Mouse (Mus musculus) embryonic facial prominence, embryonic 12.5 days (tissue): ENCODE measurements around the gene Bbox1. TPM values are rescaled to one million over a fixed set of nuclear protein-coding genes. Genes with fewer than 3 reads are reported as not detected.

Experiments used
- ATAC-seq: fragments of 200-750 bp; cut with Nextera tagmentation; 2 replicates; pipeline ENCODE4 v1.8.0; 2017; ENCODE audit not compliant: insufficient number of reproducible peaks, insufficient read depth, low FRiP score, low TSS enrichment
- H3K27ac ChIP-seq: fragments of 300-500 bp; sonication (generic); 2 replicates; pipeline ENCODE4 v1.5.1; 2016; ENCODE audit warnings: mild to moderate bottlenecking
- H3K27me3 ChIP-seq: fragments of 300-500 bp; sonication (generic); 2 replicates; pipeline ENCODE4 v1.6.1; 2016; ENCODE audit warnings: mild to moderate bottlenecking, moderate library complexity
- H3K36me3 ChIP-seq: fragments of 300-500 bp; sonication (generic); 2 replicates; pipeline ENCODE4 v1.6.1; 2016; ENCODE audit warnings: mild to moderate bottlenecking
- H3K4me1 ChIP-seq: fragments of 300-500 bp; sonication (generic); 2 replicates; pipeline ENCODE4 v1.6.1; 2016
- H3K4me2 ChIP-seq: fragments of 300-500 bp; sonication (generic); replicated peaks from 2 replicates; pipeline ENCODE4 v1.6.1; 2016; ENCODE audit warnings: mild to moderate bottlenecking, moderate library complexity
- H3K4me3 ChIP-seq: fragments of 300-500 bp; sonication (generic); 2 replicates; pipeline ENCODE4 v1.5.1; 2016; ENCODE audit warnings: mild to moderate bottlenecking
- H3K9ac ChIP-seq: fragments of 300-500 bp; sonication (generic); 2 replicates; pipeline ENCODE4 v1.6.1; 2016; ENCODE audit warnings: mild to moderate bottlenecking, moderate library complexity
- H3K9me3 ChIP-seq: fragments of 300-500 bp; sonication (generic); 2 replicates; pipeline ENCODE4 v1.6.1; 2016; ENCODE audit warnings: mild to moderate bottlenecking, moderate library complexity
- WGBS: fragments of 180-500 bp; shearing (Covaris S2); methylation state at CpG from one replicate; pipeline ENCODE4 v1.1.7; 2016; 5-methylcytosine and 5-hydroxymethylcytosine counted together
- polyA plus RNA-seq: library from polyadenylated mRNA; unstranded; fragments of >200 nt; fragmentation: Nextera tagmentation; extraction: Ambion mirVana; gene quantifications from 2 replicates; pipeline ENCODE4 v1.2.1, GENCODE M21; 2016

The Bbox1 gene
- 0.23 and 0.32 TPM in 2 replicates for polyA plus RNA-seq

DNA sequence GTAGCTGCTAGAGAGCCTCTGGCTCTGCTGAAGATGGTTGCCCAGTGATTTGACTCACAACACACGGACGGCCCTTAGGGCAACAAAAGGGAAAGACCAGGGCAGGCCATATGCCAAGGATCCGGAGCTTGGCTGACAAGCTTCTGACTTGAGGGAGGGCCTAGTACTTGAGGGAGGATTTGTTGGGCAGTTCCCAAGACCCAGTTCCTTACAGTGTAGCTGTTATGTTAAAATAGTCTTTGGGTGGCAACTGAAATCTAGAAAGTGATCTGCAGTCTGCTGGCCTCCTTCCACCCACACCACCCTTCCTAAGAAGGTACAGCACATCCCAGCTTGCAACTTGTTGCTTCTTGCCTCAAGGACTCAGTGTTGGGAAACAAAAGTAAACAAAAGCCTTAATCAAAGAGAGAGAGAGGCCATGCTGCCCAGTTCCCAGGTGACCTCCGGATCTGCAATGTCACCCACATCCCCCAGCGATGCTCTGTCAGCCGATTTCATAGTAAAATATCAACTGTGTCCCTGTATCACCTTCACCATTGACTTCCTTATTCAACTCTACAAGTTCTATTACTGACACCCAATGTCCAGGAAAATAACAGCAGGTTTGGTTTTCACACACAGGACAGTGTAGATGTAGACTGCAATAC lies at the start of gene Bbox1:
TSS of gene Bbox1 (minus strand) at position 52 of the 647 bp plus-strand sequence.
- H3K36me3 ChIP-seq = no peaks in the 10 kb centered on the region
- H3K9ac ChIP-seq = no peak within 1 kb of the TSS
- no peaks in the 10 kb centered on the region for H3K9me3 ChIP-seq
- H3K4me2 ChIP-seq = no peak within 1 kb of the TSS
- H3K4me3 ChIP-seq = no peak within 1 kb of the TSS
- ATAC-seq = no peak
- no peak within 1 kb of the TSS; the same call in 1 of the 2 replicates for H3K27ac ChIP-seq
- H3K4me1 ChIP-seq = no peaks in the 10 kb centered on the region
- 80% methylated on average over 6 of the region's 6 CpGs for WGBS
- H3K27me3 ChIP-seq = no peaks in the 10 kb centered on the region

DNA sequence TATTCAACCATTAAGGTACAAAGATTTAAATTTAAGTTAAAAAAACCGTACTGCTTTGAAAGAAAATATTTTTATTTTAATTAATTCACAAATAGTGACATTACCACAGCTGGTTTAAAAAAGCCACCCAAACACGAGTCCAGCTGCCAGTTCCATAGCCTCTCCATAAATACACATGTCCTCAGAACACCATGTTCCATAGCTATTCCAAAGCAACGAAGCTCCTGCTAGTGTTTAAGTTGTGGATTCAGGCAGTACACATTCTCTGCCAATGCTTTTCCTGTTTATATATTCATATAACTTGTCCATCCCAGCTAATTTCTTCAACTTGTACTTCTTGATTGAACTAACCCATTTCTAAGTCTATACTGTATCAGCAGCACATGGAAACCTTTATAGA lies 49.5 kb upstream of the Bbox1 start:
- ATAC-seq = no peak
- Histone ChIP-seq H3K9me3 (no peaks in the 10 kb centered on the region), H3K27me3 (peaks cover 4% of the 10 kb centered on the region; the same call in 1 of the 2 replicates), H3K4me3 (no peak overlapping the region), H3K9ac (no peak overlapping the region), H3K4me2 (no peak overlapping the region), H3K36me3 (no peaks in the 10 kb centered on the region), H3K4me1 (peaks cover 5% of the 10 kb centered on the region), H3K27ac (peak overlapping the region; percentile 9; the same call in 1 of the 2 replicates)
- 73% methylated on average over 3 of the region's 3 CpGs for WGBS

DNA sequence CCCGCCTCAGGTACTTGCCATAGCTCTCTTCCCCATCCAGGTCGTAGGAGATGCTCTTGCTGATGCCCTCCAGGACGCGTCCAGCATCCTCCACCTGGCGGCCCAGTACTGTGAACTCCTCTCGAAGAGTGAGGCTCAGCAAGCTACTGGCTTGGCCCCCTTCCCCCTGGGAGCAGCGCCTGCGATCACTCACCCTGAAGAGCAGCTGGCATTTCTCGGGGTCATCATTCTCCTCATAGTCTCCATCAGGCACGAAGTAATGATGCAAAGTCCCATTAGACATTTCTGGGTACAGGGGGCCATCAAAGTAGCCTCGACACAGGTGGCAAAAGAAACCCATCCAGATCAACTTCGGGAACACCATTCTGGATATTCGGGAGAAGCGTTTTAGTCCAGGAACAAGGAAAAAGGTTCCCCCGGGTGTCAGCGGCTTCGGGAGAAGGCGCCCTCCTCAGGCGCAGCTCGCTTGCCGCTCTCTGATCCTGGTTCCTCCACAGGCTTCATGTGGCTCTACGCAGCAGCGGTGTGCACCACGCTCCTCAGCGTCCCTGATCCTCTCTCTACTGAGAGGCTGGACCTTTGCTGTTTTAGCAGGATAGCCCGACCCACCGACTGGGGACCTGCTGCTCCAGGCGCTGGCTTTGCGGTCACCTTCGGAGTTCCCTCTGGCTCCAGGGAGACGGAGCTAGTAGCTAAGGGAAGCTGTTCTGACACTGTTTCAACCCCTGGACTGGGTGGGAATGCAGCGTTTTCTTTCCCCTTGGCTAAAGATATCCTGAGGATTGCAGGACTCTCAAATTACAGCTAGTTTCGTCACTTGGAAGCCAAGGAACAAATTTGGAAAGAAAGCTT lies 48.3 kb upstream of the Bbox1 start, which contains the start of gene Fibin:
TSS of gene Fibin (minus strand) at position 752 of the 852 bp plus-strand sequence.
- H3K27me3 ChIP-seq = peaks cover 4% of the 10 kb centered on the region; the same call in 1 of the 2 replicates
- H3K4me3 ChIP-seq = peak within 1 kb of the TSS; percentile 55
- peak; percentile 87 for ATAC-seq
- H3K9ac ChIP-seq = peak within 1 kb of the TSS; percentile 66
- peaks cover 5% of the 10 kb centered on the region for H3K4me1 ChIP-seq
- H3K4me2 ChIP-seq = peak within 1 kb of the TSS; percentile 70
- WGBS = under 1% methylated on average over 33 of the region's 33 CpGs
- H3K36me3 ChIP-seq = no peaks in the 10 kb centered on the region
- H3K9me3 ChIP-seq = no peaks in the 10 kb centered on the region
- peak within 1 kb of the TSS; percentile 85 for H3K27ac ChIP-seq

DNA sequence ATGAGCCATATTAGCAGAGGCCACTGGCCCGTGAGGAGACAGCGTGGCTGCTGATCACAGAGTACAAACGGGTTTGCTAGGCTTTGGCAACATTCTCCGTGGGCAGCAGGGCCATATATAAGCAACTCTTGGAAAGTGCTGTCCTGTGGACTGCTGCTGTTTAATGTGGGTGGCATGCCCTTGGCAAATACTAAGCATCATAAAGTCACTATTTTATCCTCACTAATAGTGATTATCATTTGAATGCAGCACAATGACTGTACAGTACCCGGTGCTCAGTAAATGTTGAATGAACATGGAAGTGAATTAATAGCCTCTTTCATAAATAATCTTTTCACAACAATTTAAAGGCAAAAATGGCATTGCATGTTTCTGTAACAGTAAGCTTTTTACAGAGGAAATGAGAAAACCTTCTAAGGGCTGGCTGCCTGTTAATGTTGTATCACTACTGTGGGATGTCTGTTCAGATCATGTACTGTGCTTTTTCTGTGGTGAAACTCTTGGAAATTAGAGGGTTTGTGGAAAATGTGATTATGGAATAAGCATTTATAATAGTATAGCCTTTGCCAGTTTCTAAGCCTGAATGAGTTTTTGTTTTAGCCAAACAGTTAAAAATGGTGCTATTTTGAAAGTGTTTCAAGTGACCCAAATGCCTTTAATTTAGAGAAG lies 39.1 kb upstream of the Bbox1 start:
- Histone ChIP-seq H3K9me3 (no peaks in the 10 kb centered on the region), H3K36me3 (no peaks in the 10 kb centered on the region), H3K27ac (no peak overlapping the region), H3K9ac (no peak overlapping the region), H3K4me2 (no peak overlapping the region), H3K4me1 (no peaks in the 10 kb centered on the region), H3K27me3 (no peaks in the 10 kb centered on the region), H3K4me3 (no peak overlapping the region)
- WGBS = 88% methylated on average over 5 of the region's 5 CpGs
- no peak for ATAC-seq

DNA sequence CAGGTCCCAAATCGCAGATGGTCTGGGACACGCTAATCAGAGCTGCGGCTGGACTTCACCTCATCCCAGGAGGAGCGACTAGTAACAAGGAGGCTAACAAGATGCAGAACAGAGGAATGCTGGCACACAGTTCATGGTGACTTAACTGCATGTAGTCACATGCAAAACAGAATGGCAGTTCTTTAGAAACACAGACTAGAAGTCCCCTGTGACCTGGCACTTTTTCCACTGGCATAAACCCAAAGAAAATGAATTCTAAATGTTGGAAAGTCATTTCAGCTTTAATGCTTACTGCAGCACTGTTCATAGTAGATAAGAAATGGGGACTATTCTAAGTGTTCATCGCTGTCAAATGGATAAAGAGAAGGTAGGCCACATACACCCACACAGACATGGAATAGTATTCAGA lies 37.5 kb upstream of the Bbox1 start:
- H3K9ac ChIP-seq = no peak overlapping the region
- H3K9me3 ChIP-seq = no peaks in the 10 kb centered on the region
- WGBS = 39% methylated on average over 5 of the region's 5 CpGs
- ATAC-seq = no peak
- H3K4me3 ChIP-seq = no peak overlapping the region
- H3K4me1 ChIP-seq = no peaks in the 10 kb centered on the region
- H3K4me2 ChIP-seq = no peak overlapping the region
- no peaks in the 10 kb centered on the region for H3K27me3 ChIP-seq
- no peaks in the 10 kb centered on the region for H3K36me3 ChIP-seq
- no peak overlapping the region for H3K27ac ChIP-seq

DNA sequence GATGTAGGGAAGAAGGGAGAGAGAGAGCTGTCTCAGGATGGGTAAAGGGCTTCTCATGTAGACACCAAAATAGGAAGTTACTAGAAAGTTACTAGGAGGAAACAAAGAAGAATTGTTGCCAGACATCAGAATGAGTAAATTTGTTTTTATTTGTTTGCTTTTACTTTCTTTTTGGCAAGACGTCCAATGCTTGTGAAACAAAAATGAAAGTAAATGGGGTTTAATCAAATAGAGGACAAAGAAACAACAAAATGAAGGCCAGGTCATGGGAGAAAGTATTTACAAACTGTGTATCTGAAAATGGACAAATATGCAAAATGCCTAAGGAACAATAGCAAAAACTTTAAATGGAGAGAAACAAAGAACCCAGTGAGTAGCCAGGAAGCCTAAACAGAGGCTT lies 37.0 kb upstream of the Bbox1 start:
- Histone ChIP-seq H3K4me2 (no peak overlapping the region), H3K4me3 (no peak overlapping the region), H3K36me3 (no peaks in the 10 kb centered on the region), H3K4me1 (no peaks in the 10 kb centered on the region), H3K9ac (no peak overlapping the region), H3K27me3 (no peaks in the 10 kb centered on the region), H3K27ac (no peak overlapping the region), H3K9me3 (no peaks in the 10 kb centered on the region)
- 64% methylated on average over 1 of the region's 1 CpGs for WGBS
- ATAC-seq = no peak

DNA sequence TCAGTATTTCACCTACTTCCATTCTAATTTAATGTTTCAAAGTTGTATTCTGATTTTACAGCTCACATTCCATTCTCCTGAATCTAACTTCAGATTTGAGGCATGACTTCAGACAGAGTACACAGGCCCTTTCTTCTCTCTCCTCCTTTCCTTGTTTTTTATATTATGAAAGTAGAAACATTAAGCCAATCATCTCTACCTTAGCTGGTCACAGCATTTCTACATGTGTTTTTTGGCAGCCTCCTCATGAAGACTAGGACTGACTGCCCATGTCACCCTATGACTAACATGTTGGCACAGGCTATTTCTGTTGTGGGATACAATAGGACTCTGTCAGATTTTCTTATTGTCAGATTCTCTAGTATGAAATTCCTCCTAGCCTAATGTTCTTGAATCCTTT lies 14.6 kb upstream of the Bbox1 start:
- H3K27ac ChIP-seq = no peak overlapping the region
- no peaks in the 10 kb centered on the region for H3K36me3 ChIP-seq
- H3K4me3 ChIP-seq = no peak overlapping the region
- H3K27me3 ChIP-seq = no peaks in the 10 kb centered on the region
- H3K4me1 ChIP-seq = no peaks in the 10 kb centered on the region
- no peak overlapping the region for H3K9ac ChIP-seq
- H3K9me3 ChIP-seq = no peaks in the 10 kb centered on the region
- no peak for ATAC-seq
- H3K4me2 ChIP-seq = no peak overlapping the region

DNA sequence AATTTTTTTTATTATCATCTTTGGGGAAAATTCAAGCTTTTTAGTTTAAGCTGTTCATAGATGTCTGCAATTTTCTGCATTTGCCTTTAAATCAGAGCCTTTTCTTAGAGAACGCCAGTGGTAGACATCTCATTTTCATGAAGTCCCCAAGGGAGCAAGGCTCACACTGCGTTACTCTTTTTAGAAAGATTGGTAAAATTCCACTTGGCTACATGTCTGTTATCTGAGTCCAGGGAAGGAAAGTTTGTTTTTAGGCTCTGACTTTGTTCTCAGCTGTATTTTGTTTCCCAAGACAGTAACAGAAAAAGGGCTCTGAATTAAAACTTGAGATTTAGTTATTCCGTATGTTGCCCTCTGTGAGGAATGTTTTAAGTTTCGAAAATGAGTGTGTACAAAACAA lies 5.6 kb upstream of the Bbox1 start:
- H3K4me1 ChIP-seq = no peaks in the 10 kb centered on the region
- no peak overlapping the region for H3K9ac ChIP-seq
- no peak overlapping the region for H3K4me3 ChIP-seq
- H3K27ac ChIP-seq = no peak overlapping the region
- ATAC-seq = no peak
- H3K27me3 ChIP-seq = no peaks in the 10 kb centered on the region
- H3K4me2 ChIP-seq = no peak overlapping the region
- 49% methylated on average over 4 of the region's 4 CpGs for WGBS
- no peaks in the 10 kb centered on the region for H3K9me3 ChIP-seq
- H3K36me3 ChIP-seq = no peaks in the 10 kb centered on the region

DNA sequence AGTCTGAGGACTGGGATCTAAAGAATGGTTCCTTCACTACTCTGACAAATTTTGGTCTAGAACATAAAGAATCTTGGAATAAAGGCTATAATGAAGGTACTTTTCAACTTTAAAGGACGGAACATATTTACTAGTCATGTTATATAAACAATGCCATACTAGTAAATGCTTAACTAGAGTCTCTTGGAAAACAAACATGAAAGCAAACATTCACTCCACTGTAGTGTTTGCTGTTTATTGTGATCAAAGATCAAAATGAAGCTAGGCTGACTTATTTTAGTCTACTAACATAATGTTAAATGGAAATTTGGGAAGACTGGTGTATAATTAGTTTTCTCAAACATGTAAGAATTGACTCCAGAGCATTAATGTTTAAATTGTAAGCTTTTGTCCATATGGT lies 4.9 kb upstream of the Bbox1 start:
- Histone ChIP-seq H3K4me3 (no peak overlapping the region), H3K27me3 (no peaks in the 10 kb centered on the region), H3K27ac (no peak overlapping the region), H3K9ac (no peak overlapping the region), H3K4me2 (no peak overlapping the region), H3K36me3 (no peaks in the 10 kb centered on the region), H3K4me1 (no peaks in the 10 kb centered on the region), H3K9me3 (no peaks in the 10 kb centered on the region)
- no peak for ATAC-seq
- WGBS = 89% methylated on average over 1 of the region's 1 CpGs

DNA sequence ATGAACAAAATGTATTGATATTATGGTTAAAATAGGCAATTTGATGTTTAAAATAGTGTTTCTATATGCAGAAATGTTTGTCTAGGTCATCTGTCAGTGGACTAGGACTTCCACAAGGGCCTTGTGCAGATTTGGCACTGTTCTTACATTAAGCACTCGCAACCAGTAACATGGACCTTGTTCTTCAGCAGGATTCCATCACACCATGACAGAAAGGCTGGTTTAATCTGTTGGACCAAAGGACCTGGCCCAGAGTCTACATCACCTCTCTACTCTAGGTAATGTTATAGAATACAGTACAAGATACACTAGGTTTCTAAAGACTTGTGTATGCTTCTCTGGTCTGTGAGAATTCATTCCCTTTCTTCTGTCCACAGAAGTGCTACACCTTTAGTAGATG lies 4.4 kb upstream of the Bbox1 start:
- no peak overlapping the region for H3K4me2 ChIP-seq
- no peaks in the 10 kb centered on the region for H3K9me3 ChIP-seq
- H3K27me3 ChIP-seq = no peaks in the 10 kb centered on the region
- no peak for ATAC-seq
- no peak overlapping the region for H3K9ac ChIP-seq
- no peaks in the 10 kb centered on the region for H3K36me3 ChIP-seq
- H3K4me1 ChIP-seq = no peaks in the 10 kb centered on the region
- H3K27ac ChIP-seq = no peak overlapping the region
- 97% methylated on average over 1 of the region's 1 CpGs for WGBS
- no peak overlapping the region for H3K4me3 ChIP-seq

DNA sequence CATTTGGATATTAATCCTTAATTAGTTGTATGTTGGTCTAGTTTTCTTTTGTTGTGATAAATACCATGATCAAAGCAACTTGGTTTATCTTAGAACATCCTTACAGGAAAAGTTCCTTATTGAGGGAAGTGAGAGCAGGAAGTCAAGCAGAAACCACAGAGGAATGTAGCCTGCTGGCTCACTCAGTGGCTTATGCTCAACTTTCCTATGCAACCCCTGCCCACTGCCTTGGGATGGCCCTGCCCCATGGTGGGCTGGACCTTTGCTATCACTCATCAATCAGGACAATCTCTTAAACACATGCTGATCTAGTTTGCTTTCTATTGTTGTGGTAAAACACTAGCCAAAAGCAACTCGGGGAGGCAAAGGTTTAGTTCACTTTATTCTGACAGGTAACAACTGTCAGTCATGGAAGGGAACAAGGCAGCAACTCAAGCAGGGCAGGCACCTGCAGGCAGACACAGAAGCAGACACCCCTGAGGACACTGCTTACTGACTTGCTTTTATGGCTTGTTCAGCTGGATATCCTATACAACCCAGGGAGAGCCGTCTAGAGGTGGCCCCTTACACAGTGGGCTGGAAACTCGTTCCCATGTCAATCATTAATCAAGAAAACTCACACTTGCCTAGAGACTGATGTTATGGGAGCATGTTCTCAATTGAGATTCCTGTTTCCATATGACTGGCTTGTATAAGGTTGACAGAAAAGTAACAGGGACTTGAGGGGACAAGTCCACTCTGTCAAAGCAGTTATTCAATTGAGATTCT lies 1.9 kb upstream of the Bbox1 start:
- 34% methylated on average over 3 of the region's 3 CpGs for WGBS
- H3K36me3 ChIP-seq = no peaks in the 10 kb centered on the region
- no peak overlapping the region for H3K9ac ChIP-seq
- no peaks in the 10 kb centered on the region for H3K27me3 ChIP-seq
- no peaks in the 10 kb centered on the region for H3K4me1 ChIP-seq
- H3K9me3 ChIP-seq = no peaks in the 10 kb centered on the region
- ATAC-seq = no peak
- H3K27ac ChIP-seq = no peak overlapping the region
- no peak overlapping the region for H3K4me2 ChIP-seq
- no peak overlapping the region for H3K4me3 ChIP-seq
